Mouse (Mus musculus): Measurements from ENCODE around the gene Lpar3. TPM values are rescaled to one million over a fixed set of nuclear protein-coding genes. Genes with fewer than 3 reads are reported as not detected.

Lpar3 gene
- total RNA-seq, 2 experiments from 2014 or later, result 0.10 to 0.14 TPM

DNA sequence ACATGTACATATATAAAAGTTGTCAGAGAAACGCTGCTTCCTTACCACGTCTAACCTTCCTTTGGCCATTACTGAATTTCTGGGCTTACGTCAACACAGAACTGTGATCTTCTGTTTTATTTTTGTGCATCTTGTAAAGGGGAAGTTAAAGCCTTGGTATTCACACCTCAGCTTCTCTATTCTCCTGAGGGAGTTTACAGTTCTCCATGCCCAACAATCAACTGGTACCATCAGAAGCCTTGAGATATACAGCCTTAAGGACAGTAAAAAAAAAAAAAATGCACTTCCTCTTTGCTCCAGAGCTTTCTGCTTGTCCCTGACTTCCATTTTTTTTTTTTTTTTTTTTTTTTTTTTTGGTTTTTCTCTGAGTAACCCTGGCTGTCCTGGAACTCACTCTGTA, 4.2 kb upstream of the Lpar3 start:
- DNase-seq, result no peak
- no peak overlapping the region for H3K4me3 ChIP-seq
- intact Hi-C loops (cut with DNase I), result no loop called here
- H3K27ac ChIP-seq, result no peak overlapping the region
- TF ChIP-seq CTCF (IDR thresholded peaks at IDR 0.05), result no peak

DNA sequence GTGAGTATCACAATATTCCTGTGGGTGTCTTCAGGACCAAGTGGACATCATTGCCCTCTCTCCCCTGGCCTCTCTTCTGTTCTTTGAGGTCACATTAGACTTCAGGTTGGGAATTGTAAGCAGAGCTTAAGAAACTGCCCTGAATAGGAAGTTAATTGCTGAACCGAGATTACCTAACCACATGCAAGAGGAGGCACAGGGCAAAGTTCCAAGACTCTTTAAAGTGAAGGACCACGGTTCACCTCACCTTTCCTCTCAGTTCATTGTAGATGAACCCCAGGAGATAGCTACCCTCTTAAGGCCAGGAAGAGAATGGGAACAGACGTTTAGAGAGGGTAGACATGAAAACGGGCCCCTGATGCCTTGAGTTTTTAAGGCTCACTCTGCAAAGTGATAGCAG, 3.5 kb downstream of the Lpar3 start:
- DNase-seq, result no peak
- no peak for TF ChIP-seq CTCF (IDR thresholded peaks at IDR 0.05)
- no peak overlapping the region for H3K27ac ChIP-seq
- intact Hi-C loops (cut with DNase I), result no loop called here
- H3K4me3 ChIP-seq, result no peak overlapping the region

DNA sequence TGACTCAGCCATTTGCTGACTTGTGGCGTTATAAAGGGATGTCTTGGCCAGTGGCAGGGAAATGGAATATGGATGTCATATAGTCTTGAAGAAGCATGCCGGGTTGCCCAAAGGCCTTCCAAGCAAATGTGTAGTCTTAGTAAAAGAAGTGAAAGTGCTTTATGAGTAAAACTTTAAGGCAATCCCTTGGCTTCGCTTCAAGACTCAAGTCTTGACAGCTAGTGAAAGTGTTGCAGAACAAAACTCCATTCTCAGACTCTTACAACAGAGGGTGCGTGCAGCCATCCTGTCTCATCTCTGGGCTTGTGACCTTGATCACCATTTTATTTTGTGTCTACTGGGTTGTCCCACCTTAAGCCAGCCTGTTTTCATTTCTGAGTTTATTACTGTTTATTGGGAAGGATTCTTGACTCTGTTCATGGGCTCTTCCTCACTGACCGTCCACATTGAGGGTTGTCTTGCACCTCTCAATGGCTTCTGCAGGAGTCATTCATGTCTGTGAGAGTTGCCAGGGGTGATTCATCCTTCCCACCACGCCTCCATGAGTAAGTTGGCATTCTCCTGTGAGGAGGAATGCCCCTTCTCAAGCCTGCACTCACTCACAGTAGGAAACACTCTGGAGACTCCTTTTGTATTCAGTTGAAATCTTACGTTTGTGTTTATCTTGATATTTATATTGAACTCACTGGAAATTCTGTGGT, 4.4 kb downstream of the Lpar3 start:
- no peak for TF ChIP-seq CTCF (IDR thresholded peaks at IDR 0.05)
- intact Hi-C loops (cut with DNase I), result no loop called here
- DNase-seq, result no peak
- no peak overlapping the region for H3K4me3 ChIP-seq
- H3K27ac ChIP-seq, result no peak overlapping the region

DNA sequence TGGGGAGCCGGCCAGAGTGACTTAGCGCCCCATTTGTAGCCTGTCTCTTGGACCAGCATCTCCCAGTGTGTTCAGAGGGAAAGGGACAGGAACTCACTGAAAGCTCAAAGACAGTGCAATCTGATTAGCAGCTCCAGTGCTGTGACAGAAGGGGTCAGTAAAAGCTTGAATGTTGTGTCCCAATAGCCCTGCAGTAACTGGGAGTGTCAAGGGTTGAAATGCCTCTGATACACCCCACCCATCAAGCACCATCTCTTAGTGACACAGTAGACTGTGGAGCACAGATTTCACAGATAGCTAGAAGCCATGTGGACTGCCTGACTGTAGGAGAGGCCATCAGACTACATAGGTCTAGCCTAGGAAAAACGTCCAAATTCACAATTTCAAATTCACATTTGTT, 6.7 kb downstream of the Lpar3 start:
- intact Hi-C loops (cut with DNase I), result no loop called here
- TF ChIP-seq CTCF (IDR thresholded peaks at IDR 0.05), result no peak
- H3K27ac ChIP-seq, result no peak overlapping the region

DNA sequence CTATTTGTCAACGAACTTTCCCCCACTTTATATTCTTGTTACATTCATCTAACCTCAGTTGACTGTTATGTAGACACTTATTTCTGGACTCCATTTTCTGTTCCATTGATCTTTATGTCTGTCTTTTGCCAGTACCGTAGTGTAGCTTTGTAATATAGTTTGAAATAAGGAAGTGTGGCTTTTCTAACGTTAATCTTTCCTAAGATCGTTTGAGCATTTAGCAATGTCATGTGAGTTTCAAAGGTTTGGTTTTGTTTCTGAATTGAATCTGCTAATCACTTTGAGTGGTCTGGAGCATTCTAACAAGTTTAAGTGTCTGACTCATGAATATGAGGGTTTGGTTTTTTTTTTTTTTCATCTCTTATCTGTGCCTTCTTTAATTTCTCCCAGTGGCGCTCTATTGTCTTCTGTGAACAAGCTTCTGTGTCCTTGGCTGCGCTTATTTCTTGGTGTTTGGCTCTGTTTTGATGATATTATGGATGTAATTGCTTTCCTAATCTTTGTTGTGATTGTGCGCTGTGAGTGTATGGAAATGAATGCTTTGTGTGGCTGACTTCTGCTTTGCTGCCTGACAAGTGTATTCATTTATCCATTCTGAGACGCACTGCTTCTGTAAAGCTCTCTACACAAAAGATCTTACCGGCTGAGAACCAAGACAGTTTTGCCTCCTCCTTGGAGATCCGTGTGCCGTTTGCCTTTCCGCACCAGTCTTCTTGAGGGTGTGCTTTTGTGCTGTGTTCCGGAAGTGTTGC, 8.0 kb downstream of the Lpar3 start:
- Histone ChIP-seq H3K27ac (no peak overlapping the region), H3K4me3 (no peak overlapping the region)
- no peak for DNase-seq
- no peak for TF ChIP-seq CTCF (IDR thresholded peaks at IDR 0.05)
- intact Hi-C loops (cut with DNase I), result no loop called here

More for the DNA sequence above, 6.7 kb downstream of the Lpar3 start:
- no peak for DNase-seq
- no peak overlapping the region for H3K4me3 ChIP-seq

DNA sequence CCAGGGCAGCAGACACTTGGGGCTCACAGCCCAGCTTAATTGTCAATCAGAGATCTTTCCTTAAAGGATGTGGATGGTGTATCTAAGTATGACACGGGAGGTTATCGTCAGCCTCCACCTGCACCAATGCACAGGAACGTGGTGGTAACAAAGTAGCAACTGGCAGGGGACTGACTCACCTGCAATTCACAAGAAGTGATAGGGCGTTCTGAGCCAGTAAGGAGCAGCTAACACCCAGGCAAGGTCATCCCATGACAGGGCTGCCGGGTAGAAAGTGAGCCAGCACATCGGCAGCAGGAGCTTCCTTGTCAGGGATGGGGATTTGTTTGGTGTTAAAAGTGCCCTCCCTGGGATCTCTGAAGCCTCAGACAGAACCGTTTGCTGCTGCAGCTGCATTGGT, 11.9 kb downstream of the Lpar3 start:
- intact Hi-C loops (cut with DNase I), result no loop called here
- TF ChIP-seq CTCF (IDR thresholded peaks at IDR 0.05), result no peak
- H3K27ac ChIP-seq, result no peak overlapping the region
- no peak for DNase-seq
- no peak overlapping the region for H3K4me3 ChIP-seq

DNA sequence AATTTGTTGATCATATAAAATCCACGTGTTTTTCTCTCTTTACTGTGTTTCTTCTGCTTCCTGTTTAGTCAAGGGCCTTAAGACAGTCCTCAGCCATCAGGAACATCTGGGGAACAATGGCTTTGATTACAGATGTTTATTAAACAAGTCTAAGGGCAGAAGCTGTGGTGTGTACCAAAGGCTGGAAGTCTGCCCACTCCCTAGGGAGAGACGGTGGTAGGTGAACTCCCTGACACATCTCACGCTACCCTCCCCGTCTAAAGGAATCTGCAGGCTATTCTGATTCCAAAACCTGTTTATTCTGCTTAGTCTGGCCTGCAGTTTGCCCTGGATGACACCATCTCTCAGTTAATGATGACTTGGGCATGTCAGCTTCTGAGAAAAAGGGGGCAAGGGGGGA, 13.0 kb downstream of the Lpar3 start:
- TF ChIP-seq CTCF (IDR thresholded peaks at IDR 0.05), result no peak
- no peak overlapping the region for H3K27ac ChIP-seq
- intact Hi-C loops (cut with DNase I), result no loop called here
- no peak for DNase-seq
- no peak overlapping the region for H3K4me3 ChIP-seq

DNA sequence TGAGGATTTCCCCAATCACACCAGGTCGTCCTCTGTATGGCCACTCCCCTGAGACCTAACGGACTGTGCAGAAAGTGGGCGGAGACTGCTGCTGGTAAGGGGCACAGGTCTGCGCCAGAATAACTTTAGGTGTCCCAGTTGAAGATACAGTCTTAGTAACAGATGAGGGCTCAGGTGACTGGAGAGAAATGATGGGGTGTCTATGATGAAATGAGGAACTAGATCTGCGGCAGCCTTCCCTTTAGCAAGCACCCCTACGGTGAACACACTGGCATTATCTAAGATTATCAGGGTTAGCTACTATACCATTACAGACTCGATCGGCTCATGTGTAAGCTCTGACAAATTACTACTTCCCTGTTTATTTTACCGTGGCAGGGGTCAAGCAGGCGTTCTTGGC, 13.8 kb downstream of the Lpar3 start:
- no peak for DNase-seq
- no peak for TF ChIP-seq CTCF (IDR thresholded peaks at IDR 0.05)
- intact Hi-C loops (cut with DNase I), result no loop called here
- H3K4me3 ChIP-seq, result no peak overlapping the region
- no peak overlapping the region for H3K27ac ChIP-seq

DNA sequence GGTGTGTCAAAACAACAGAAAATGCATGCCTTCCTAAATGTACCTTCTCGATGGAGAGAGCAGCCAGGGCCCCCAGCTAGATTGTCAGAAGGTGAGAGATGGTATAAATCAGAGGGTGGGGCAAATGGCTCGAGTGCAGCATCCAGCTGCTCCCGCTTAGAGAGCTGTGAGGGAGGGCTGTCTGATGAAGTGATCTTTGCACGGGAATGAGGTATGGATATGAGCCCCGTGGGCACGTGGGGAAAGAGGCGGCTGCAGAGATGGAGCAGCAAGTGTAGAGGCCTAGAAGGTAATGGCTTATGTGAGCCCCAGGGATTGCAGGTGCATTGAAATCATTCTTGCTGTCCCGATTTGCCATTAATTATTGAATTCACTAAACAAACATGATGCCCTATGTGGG, 15.5 kb downstream of the Lpar3 start:
- no peak for DNase-seq
- TF ChIP-seq CTCF (IDR thresholded peaks at IDR 0.05), result no peak
- H3K4me3 ChIP-seq, result no peak overlapping the region
- intact Hi-C loops (cut with DNase I), result no loop called here
- no peak overlapping the region for H3K27ac ChIP-seq

DNA sequence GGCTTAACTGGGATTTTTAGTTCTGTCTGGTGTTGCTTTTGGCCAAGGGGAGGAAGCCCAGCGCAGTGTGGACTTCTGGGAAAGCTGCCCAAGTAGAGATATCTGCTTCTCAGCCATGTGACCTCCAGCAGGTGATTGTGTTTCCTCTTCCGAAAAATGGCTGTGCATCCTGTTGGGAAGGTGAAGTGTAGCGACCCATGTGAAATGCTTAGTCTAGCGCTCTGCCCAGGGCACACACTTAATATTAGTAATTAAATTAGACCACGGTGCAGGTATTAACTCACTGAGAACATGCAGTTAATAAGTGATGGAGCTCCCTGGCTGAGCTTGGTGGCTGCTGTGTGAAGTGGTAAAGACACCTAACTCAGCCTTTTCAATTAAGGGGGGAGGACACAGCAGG, 16.9 kb downstream of the Lpar3 start:
- Histone ChIP-seq H3K27ac (no peak overlapping the region), H3K4me3 (no peak overlapping the region)
- no peak for DNase-seq
- TF ChIP-seq CTCF (IDR thresholded peaks at IDR 0.05), result no peak
- intact Hi-C loops (cut with DNase I), result no loop called here

DNA sequence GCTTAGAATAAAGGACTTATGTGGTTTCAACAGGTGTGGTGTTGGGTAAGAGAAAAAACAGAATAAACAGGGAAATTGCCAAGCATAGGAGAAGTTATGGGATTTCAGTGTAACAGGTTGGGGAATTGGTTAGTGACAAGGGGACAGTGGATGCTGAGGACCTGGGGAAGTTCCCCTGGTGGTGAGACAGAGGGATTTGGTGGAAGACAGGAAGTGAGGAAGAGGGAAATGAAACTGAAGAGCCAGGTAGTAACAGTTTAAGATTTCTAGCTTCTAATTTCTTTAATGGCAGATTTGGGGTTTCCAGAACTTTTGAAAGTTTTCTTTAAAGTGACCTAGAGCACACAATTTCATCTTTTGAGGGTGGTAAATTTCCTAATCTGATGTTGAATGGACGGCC, 23.9 kb downstream of the Lpar3 start:
- no peak for TF ChIP-seq CTCF (IDR thresholded peaks at IDR 0.05)
- no peak overlapping the region for H3K27ac ChIP-seq
- no peak overlapping the region for H3K4me3 ChIP-seq
- no peak for DNase-seq
- intact Hi-C loops (cut with DNase I), result no loop called here

DNA sequence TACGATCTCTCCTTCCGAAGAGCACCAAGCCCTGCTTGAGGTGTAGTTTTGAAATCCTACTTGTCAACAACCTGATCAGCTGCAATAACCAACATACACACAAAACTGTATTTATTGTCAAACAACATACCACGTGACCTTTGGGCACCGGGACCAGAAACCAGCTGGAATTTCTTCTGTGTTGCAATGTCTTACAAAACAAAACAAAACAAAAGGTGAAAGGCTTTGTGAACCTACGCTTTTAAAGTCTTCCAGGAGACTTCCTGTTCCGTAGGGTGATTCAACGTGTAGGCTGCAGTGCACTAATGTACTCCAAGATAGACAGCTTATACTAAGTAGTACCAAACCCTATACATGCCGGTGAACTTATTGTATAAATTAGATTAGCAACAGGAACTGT, 25.8 kb downstream of the Lpar3 start:
- no peak for DNase-seq
- no peak for TF ChIP-seq CTCF (IDR thresholded peaks at IDR 0.05)
- intact Hi-C loops (cut with DNase I), result no loop called here
- H3K4me3 ChIP-seq, result no peak overlapping the region
- H3K27ac ChIP-seq, result no peak overlapping the region

DNA sequence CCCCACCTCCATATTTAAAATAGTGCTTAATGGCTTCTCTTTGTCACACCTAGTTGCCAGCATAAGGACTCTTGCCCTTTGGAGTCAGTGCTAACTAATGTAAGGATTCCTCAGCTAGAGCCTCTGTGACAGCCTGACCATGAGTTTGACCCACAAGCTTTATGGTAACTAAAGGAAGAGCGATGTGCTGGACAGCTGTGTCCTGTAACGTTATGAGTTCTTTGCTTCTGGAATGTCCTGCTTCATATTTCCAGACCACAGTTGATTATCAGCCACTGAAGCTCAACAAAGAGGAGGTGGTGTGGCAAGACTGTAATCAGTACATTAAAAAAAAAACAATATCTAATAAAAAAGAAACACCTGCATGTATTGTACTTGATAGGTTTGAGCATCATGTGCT, 26.2 kb downstream of the Lpar3 start:
- TF ChIP-seq CTCF (IDR thresholded peaks at IDR 0.05), result no peak
- intact Hi-C loops (cut with DNase I), result no loop called here

DNA sequence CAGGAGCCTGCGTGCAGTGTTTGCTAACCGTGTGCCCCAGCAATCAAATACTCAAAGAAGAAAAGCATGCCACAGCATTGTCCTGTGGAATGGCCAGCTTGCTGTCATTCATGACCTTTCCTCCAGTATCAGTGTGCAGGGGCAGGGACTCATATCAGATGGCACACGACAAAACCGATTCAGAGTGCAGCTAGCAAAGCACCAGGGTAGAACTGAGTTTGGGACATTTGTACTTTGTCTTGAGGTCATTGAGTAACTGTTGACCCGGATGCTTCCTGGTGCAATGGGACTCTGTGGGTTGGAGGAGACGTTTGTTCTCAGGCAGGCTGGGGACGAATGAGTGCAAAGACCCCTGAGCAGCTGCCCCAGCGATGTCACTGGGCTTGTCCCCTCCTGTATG, 29.1 kb downstream of the Lpar3 start:
- no peak for TF ChIP-seq CTCF (IDR thresholded peaks at IDR 0.05)
- H3K4me3 ChIP-seq, result no peak overlapping the region
- intact Hi-C loops (cut with DNase I), result no loop called here
- no peak overlapping the region for H3K27ac ChIP-seq
- DNase-seq, result no peak

More for the DNA sequence above, 26.2 kb downstream of the Lpar3 start:
- DNase-seq, result no peak
- Histone ChIP-seq H3K4me3 (no peak overlapping the region), H3K27ac (no peak overlapping the region)

All from gastrocnemius, adult 2 months (tissue).